Mouse (Mus musculus) T-helper 17 cell (primary cell): ENCODE measurements at regions not wholly inside any gene's neighbourhood (a gene's known extent, or its start where the extent isn't known, plus 50 kb on each side); places are given as distances from the start of the nearest gene placed in this dataset.

Experiments
- in situ Hi-C, 2 experiments: fragments of 300-600 bp; cut with MboI, MseI; formaldehyde crosslinking; loops; 1 replicate in 1 of 2; 2 replicates in 1 of 2; pipeline ENCODE4 v1.15.1; 2025; ENCODE audit warnings: high pct_unique_total_duplicates in 2 of 2

- in situ Hi-C loops: loop anchor here in 1 of 2 experiments (5.0 kb wide), 1 partner anchor 43 kb away; no protein-coding TSS in a partner anchor
Observed at GRCm38 (mm10) chr17:53343842-53344241, 119.3 kb downstream of the Efhb start.

GRCm38 (mm10) chr17:53323016-53323415, 140.1 kb downstream of the Efhb start:
- in situ Hi-C loops: no loop called here
